Mouse (Mus musculus) lung, postnatal 0 days (tissue): ENCODE measurements at regions not wholly inside any gene's neighbourhood (a gene's known extent, or its start where the extent isn't known, plus 50 kb on each side); places are given as distances from the start of the nearest gene placed in this dataset.

ENCODE experiments used
- CTCF ChIP-seq: IDR thresholded peaks from 2 replicates; pipeline ENCODE4 v1.5.1; 2016; ENCODE audit warnings: antibody characterized with exemption, mild to moderate bottlenecking
- EP300 ChIP-seq: IDR thresholded peaks from 2 replicates; pipeline ENCODE4 v1.6.1; 2016; ENCODE audit warnings: antibody characterized with exemption, mild to moderate bottlenecking, control low read depth

DNA sequence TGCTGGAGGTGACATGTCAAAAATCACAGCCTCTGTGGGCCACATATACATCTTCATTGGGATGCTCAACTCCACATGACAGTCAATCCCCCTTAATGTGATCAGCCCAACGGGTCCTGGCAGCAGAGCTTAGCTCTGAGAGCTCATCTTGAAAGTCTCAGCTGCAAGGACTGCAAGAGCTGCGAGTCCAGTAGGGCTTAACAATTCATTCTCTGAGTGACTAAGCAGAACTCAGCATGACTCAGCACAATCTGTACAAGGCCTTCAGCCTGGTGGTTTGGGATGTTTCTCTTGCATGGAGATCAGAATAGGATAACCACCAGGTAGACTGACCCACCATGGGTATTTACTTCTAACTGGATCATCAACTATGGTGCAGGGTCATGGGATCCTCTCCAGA, 399.2 kb upstream of the Cdh5 start:
- no peak for TF ChIP-seq CTCF
- no peak for TF ChIP-seq EP300
